Mouse (Mus musculus) heart, postnatal 0 days (tissue): ENCODE measurements around the gene Ppp1r14c.
"Not testable (repeated sequence)": the region's sequence is repeated elsewhere in the genome, so short reads cannot be mapped to it uniquely, and the experiment has no call there.

Experiments
- CTCF ChIP-seq: IDR thresholded peaks from 2 replicates; pipeline ENCODE4 v1.5.1; 2016; ENCODE audit warnings: antibody characterized with exemption, control low read depth, low read depth
- EP300 ChIP-seq: IDR thresholded peaks from 2 replicates; pipeline ENCODE4 v1.6.1; 2016; ENCODE audit warnings: antibody characterized with exemption, low read depth

DNA sequence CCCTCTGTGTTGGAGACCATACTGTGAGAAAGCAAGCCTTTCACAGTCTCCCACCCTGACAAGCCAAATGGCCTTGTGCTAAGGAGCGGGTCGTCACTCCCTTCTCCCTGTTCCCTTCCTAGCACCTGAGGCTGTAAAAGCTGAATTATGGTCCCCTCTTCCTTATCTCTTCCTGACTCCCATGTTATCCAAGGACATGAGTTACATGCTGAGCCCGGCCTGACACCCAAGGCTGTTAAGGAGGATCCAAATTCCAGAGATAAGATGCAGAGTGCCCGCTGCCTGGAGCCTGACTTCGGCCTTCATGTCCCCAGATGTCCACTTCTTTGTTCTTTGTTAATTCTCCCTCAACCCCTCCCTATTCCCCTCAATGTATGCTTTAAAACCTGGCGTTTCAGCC, 135.0 kb downstream of the Ppp1r14c start:
- TF ChIP-seq CTCF, EP300: not testable (repeated sequence)
